Mouse (Mus musculus): Measurements from ENCODE around the gene Vmn2r40. TPM values are rescaled to one million over a fixed set of nuclear protein-coding genes. Genes with fewer than 3 reads are reported as not detected.
"Not testable (repeated sequence)": the region's sequence is repeated elsewhere in the genome, so short reads cannot be mapped to it uniquely, and the experiment has no call there.

Gene Vmn2r40
- total RNA-seq (2021) = not detected
- long read RNA-seq, experiment 1 = 0 reads
- long read RNA-seq, experiment 2 = 0 reads

GRCm38 (mm10) chr7:8931335-8931734 lies at the start of gene Vmn2r40:
Vmn2r40 (minus strand) TSS chr7:8931435.
- DNase-seq = not testable (repeated sequence)

Other genes starting within 250 kb of the Vmn2r40 start
- not detected for gene Vmn2r39, start 99.4 kb upstream of the Vmn2r40 start, total RNA-seq (2021)
- not detected for gene Vmn2r38, start 166.4 kb upstream of the Vmn2r40 start, total RNA-seq (2021)